Mouse (Mus musculus): ENCODE data around the gene Elp4.

DNA sequence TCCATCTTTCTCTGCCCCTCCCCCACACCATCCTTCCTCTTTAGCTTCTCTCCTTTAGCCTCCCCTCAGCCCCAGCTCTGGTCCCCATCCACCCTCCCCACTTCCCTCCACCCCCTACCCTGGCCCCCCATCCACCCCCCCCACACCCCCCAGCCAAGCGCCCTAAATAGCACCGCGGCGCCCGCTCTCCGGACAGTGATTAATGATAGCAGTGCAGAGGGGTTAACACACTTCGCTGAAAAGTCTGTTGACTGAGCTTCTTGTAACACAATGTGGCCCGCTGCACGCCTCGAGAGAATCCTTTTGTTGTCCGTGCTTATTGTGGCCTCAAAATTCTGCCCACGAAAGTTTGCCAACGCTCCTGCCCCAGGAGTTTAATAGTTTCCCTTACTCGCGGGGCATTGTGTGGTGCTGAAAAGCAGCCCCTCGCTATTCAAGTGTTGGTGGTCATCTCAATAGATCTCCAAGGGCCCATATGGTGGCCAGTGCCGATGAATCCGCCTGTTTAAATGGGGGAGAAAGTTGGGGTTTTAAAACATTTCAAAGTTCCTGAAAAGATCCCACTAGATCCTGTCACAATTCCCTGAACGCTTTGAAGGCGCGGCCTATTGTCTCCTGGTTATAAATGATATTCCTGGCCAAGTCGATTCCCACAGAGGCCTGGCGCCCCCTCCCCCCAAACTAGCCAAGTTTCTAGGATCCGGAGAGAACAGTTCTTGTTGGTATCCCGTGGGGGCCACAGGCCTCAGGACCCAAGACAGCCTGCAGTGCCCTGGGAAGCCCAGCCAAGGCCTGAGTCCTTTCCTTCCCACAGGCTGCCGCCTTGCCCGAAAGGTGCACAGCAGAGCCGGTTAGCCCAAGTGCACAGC, 214.4 kb downstream of the Elp4 start:
- TF ChIP-seq CTCF (IDR thresholded peaks at IDR 0.05; ENCODE audit: control insufficient read depth, insufficient read depth, insufficient read length) (no peak), MAX (IDR thresholded peaks at IDR 0.05) (no peak), USF1 (IDR thresholded peaks at IDR 0.05; ENCODE audit: low read depth) (no peak)
